Mouse (Mus musculus) spleen, postnatal 14 days (tissue): ENCODE data around the gene Ak3.
"Not testable (repeated sequence)": the region's sequence is repeated elsewhere in the genome, so short reads cannot be mapped to it uniquely, and the experiment has no call there.

ENCODE experiments used
- DNase-seq, 2 experiments: peaks; one replicate each; pipeline ENCODE4 v3.0.0; 2021 to 2022; ENCODE audit warnings: low spot score in 2 of 2

The Ak3 gene

GRCm38 (mm10) chr19:29042647-29043046, 5.1 kb downstream of the Ak3 start:
- DNase-seq, result no peak

GRCm38 (mm10) chr19:29042143-29042542, 5.6 kb downstream of the Ak3 start:
- DNase-seq, result no peak

GRCm38 (mm10) chr19:29040206-29040605, 7.6 kb downstream of the Ak3 start:
- no peak for DNase-seq

GRCm38 (mm10) chr19:29039334-29039733, 8.4 kb downstream of the Ak3 start:
- DNase-seq, result no peak

GRCm38 (mm10) chr19:29037541-29037940, 10.2 kb downstream of the Ak3 start:
- DNase-seq, result no peak

- no peak for DNase-seq
These were observed 10.7 kb downstream of the Ak3 start for GRCm38 (mm10) chr19:29037026-29037425.

- no peak for DNase-seq
These were observed 15.1 kb downstream of the Ak3 start for GRCm38 (mm10) chr19:29032662-29033061.

GRCm38 (mm10) chr19:29031788-29032187, 16.0 kb downstream of the Ak3 start:
- DNase-seq, result no peak

- no peak for DNase-seq
These were observed 23.3 kb downstream of the Ak3 start for GRCm38 (mm10) chr19:29024391-29024947.

- DNase-seq, result no peak
These were observed 25.9 kb downstream of the Ak3 start for GRCm38 (mm10) chr19:29021754-29022345.

- no peak for DNase-seq
These were observed 28.1 kb downstream of the Ak3 start for GRCm38 (mm10) chr19:29019647-29020046.

GRCm38 (mm10) chr19:29016786-29017185, 31.0 kb downstream of the Ak3 start:
- no peak for DNase-seq

- no peak for DNase-seq
These were observed 31.5 kb downstream of the Ak3 start for GRCm38 (mm10) chr19:29016204-29016765.

- DNase-seq, result no peak
These were observed 32.2 kb downstream of the Ak3 start for GRCm38 (mm10) chr19:29015410-29016203.

GRCm38 (mm10) chr19:29014466-29015055, 33.2 kb downstream of the Ak3 start:
- no peak for DNase-seq

- no peak for DNase-seq
These were observed 36.3 kb downstream of the Ak3 start for GRCm38 (mm10) chr19:29011355-29011990.

GRCm38 (mm10) chr19:29009046-29009445, 38.7 kb downstream of the Ak3 start:
- DNase-seq, result no peak

GRCm38 (mm10) chr19:29008069-29008706, 39.6 kb downstream of the Ak3 start:
- DNase-seq, result no peak

- not testable (repeated sequence) for DNase-seq
These were observed 47.4 kb downstream of the Ak3 start for GRCm38 (mm10) chr19:29000321-29000720.

GRCm38 (mm10) chr19:28997976-28998630, 49.7 kb downstream of the Ak3 start:
- DNase-seq, result no peak

- DNase-seq, result no peak
These were observed 52.4 kb downstream of the Ak3 start for GRCm38 (mm10) chr19:28995366-28995765.
